Comparison of ENCODE assay signal across 8 mouse cellular contexts in the genomic region with DNA sequence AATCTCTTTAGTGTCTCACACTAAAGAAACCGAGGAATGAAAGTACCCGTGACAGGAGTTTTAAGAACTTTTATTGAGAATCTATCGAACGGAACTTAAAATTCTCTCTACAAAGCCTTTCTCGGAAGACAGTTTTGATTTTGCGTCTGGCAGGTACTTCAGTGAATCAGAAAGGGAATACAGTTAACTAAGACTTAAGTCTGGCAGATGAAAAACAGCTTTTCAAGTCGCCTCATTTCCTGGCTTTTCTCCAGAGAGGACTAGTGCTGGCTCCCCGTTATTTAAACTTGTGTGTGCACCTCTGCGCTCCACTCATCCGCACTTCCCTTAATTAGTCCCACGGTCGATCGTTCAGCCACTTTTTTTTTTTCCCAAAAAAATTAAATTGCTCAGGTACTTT. TPM values are rescaled to one million over a fixed set of nuclear protein-coding genes. Genes with fewer than 3 reads are reported as not detected.
DNase-seq lines count a peak whose midpoint lies in the region; ATAC-seq and TF ChIP-seq lines count a peak whose summit lies in the region.

No protein-coding gene starts in this region.

- WGBS in heart, embryonic 14.5 days = 1% methylated on average over 13 of the region's 13 CpGs
- WGBS in forebrain, embryonic 11.5 days = under 1% methylated on average over 13 of the region's 13 CpGs
- under 1% methylated on average over 13 of the region's 13 CpGs for WGBS in limb, embryonic 11.5 days
- 2% methylated on average over 13 of the region's 13 CpGs for WGBS in olfactory bulb, adult 2 months

- peaks cover 11 to 31% of the 10 kb centered on the region in 2 experiments for H3K4me1 ChIP-seq in heart, embryonic 14.5 days (ENCODE audit: control insufficient read depth in 2 of 2, insufficient read depth in 2 of 2, low read length in 2 of 2)
- peaks cover 4 to 25% of the 10 kb centered on the region in 2 experiments; a peak in 2 of 4 replicates for H3K4me1 ChIP-seq in ES-E14 (ENCODE audit: control insufficient read depth in 2 of 2, insufficient read depth in 2 of 2, low read length in 2 of 2, poor library complexity in 1 of 2)
- H3K4me1 ChIP-seq in forebrain, embryonic 11.5 days (replicated peaks; ENCODE audit: control insufficient read depth, insufficient read depth, low read length) = peaks cover 15% of the 10 kb centered on the region
- peaks cover 11% of the 10 kb centered on the region; the same call in 1 of the 2 replicates for H3K4me1 ChIP-seq in limb, embryonic 11.5 days (ENCODE audit: control insufficient read depth, insufficient read depth, low read length)
- peaks cover 16% of the 10 kb centered on the region for H3K4me1 ChIP-seq in olfactory bulb, adult 2 months (ENCODE audit: control insufficient read depth, insufficient read depth, low read length)

- no peaks in the 10 kb centered on the region for H3K27me3 ChIP-seq in heart, embryonic 14.5 days (ENCODE audit: control insufficient read depth, insufficient read depth, low read length)
- no peaks in the 10 kb centered on the region; the same call in 1 of the 2 replicates for H3K27me3 ChIP-seq in forebrain, embryonic 11.5 days (ENCODE audit: control insufficient read depth, insufficient read depth, low read length)
- no peaks in the 10 kb centered on the region; the same call in 1 of the 2 replicates for H3K27me3 ChIP-seq in limb, embryonic 11.5 days (ENCODE audit: control insufficient read depth, insufficient read depth, low read length)

- peak overlapping the region; percentile 90 for H3K4me2 ChIP-seq in heart, embryonic 14.5 days (ENCODE audit: low read length)
- H3K4me2 ChIP-seq in forebrain, embryonic 11.5 days (ENCODE audit: low read depth, low read length, severe bottlenecking) = peak overlapping the region; percentile 97
- H3K4me2 ChIP-seq in limb, embryonic 11.5 days (ENCODE audit: low read depth, severe bottlenecking) = peak overlapping the region; percentile 97

- no peak for TF ChIP-seq CTCF in olfactory bulb, adult 2 months (IDR thresholded peaks at IDR 0.05; ENCODE audit: insufficient read depth, low read depth, low read length)

- H3K27ac ChIP-seq in heart, embryonic 14.5 days (replicated peaks in 1 of 2; ENCODE audit: control insufficient read depth in 1 of 2, insufficient read depth in 1 of 2, low read depth in 2 of 2, low read length in 2 of 2) = peak overlapping the region; percentile 56 to 84
- peak overlapping the region; percentile 22; the same call in 1 of the 2 replicates for H3K27ac ChIP-seq in ES-E14 (ENCODE audit: insufficient read depth, low read depth, low read length, poor library complexity, severe bottlenecking)
- peak overlapping the region; percentile 81 for H3K27ac ChIP-seq in forebrain, embryonic 11.5 days (ENCODE audit: low read depth, low read length)
- 0 out of 2 replicates have a peak overlapping the region, but pooled peaks have one; percentile 10 for H3K27ac ChIP-seq in limb, embryonic 11.5 days (replicated peaks; ENCODE audit: low read depth, low read length)
- H3K27ac ChIP-seq in olfactory bulb, adult 2 months (ENCODE audit: insufficient read depth, low read depth, low read length) = peak overlapping the region; percentile 58

- H3K9ac ChIP-seq in heart, embryonic 14.5 days (ENCODE audit: low read length) = peak overlapping the region; percentile 88
- H3K9ac ChIP-seq in ES-E14 (ENCODE audit: insufficient read depth, low read depth, low read length, poor library complexity, severe bottlenecking) = no peak overlapping the region
- peak overlapping the region; percentile 95 for H3K9ac ChIP-seq in forebrain, embryonic 11.5 days (ENCODE audit: low read length)
- H3K9ac ChIP-seq in limb, embryonic 11.5 days (ENCODE audit: low read length) = peak overlapping the region; percentile 82

- no peaks in the 10 kb centered on the region for H3K9me3 ChIP-seq in heart, embryonic 14.5 days (ENCODE audit: control insufficient read depth, low read length)
- no peaks in the 10 kb centered on the region for H3K9me3 ChIP-seq in ES-E14 (ENCODE audit: control insufficient read depth, insufficient read depth, low read depth, low read length)
- H3K9me3 ChIP-seq in forebrain, embryonic 11.5 days (ENCODE audit: control insufficient read depth, low read length) = no peaks in the 10 kb centered on the region
- H3K9me3 ChIP-seq in limb, embryonic 11.5 days (ENCODE audit: control insufficient read depth, low read length) = no peaks in the 10 kb centered on the region

- no peak for ATAC-seq in heart, embryonic 14.5 days (ENCODE audit: insufficient number of reproducible peaks, insufficient read depth, low FRiP score, low read depth)
- 0 out of 2 replicates have a peak, but pooled peaks have one; percentile 1 for ATAC-seq in forebrain, embryonic 11.5 days (replicated peaks; ENCODE audit: low FRiP score)
- ATAC-seq in limb, embryonic 11.5 days (ENCODE audit: insufficient number of reproducible peaks, low FRiP score, low TSS enrichment, low read depth) = no peak

- intact Hi-C loops in heart, postnatal 36 days (cut with DNase I) = no loop called here
- intact Hi-C loops in gastrocnemius, postnatal 36 days (cut with DNase I) = loop anchor here (5.0 kb wide), 1 partner anchor 33 kb away; no protein-coding TSS in a partner anchor

- in situ Hi-C loops in ES-E14 (cut with MboI; ENCODE audit: low sequenced_read_pairs in 2 of 2, unreplicated experiment in 2 of 2) = no loop called here

- TF ChIP-seq POLR2A in olfactory bulb, adult 2 months (IDR thresholded peaks at IDR 0.05; ENCODE audit: insufficient read depth, low read depth, low read length) = no peak

- DNase-seq in heart, postnatal 36 days = no peak
- no peak for DNase-seq in ES-E14 (ENCODE audit: low read depth, low spot score)
- DNase-seq in forebrain, embryonic 11.5 days (ENCODE audit: low spot score) = peak; percentile 55
- peak; percentile 49 for DNase-seq in limb, embryonic 11.5 days (ENCODE audit: low spot score)
- DNase-seq in urinary bladder, postnatal 10 days (ENCODE audit: low spot score) = no peak
- no peak for DNase-seq in gastrocnemius, postnatal 36 days

- H3K36me3 ChIP-seq in heart, embryonic 14.5 days (ENCODE audit: control insufficient read depth, insufficient read depth, low read length) = no peaks in the 10 kb centered on the region
- H3K36me3 ChIP-seq in ES-E14 (ENCODE audit: control insufficient read depth, insufficient read depth, low read length, poor library complexity, severe bottlenecking) = no peaks in the 10 kb centered on the region
- no peaks in the 10 kb centered on the region for H3K36me3 ChIP-seq in forebrain, embryonic 11.5 days (ENCODE audit: control insufficient read depth, insufficient read depth, low read length)
- no peaks in the 10 kb centered on the region for H3K36me3 ChIP-seq in limb, embryonic 11.5 days (ENCODE audit: control insufficient read depth, insufficient read depth, low read length)

- peak overlapping the region; percentile 84 to 99 for H3K4me3 ChIP-seq in heart, embryonic 14.5 days (ENCODE audit: control insufficient read depth in 1 of 2, insufficient read depth in 1 of 2, low read depth in 1 of 2, low read length in 2 of 2)
- peak overlapping the region; percentile 79 to 80 for H3K4me3 ChIP-seq in ES-E14 (ENCODE audit: insufficient read depth in 1 of 2, low read depth in 1 of 2, low read length in 2 of 2, poor library complexity in 1 of 2, severe bottlenecking in 1 of 2)
- peak overlapping the region; percentile 86 for H3K4me3 ChIP-seq in forebrain, embryonic 11.5 days (ENCODE audit: low read depth, low read length)
- H3K4me3 ChIP-seq in limb, embryonic 11.5 days (ENCODE audit: low read depth, low read length) = peak overlapping the region; percentile 82
- peak overlapping the region; percentile 41 for H3K4me3 ChIP-seq in olfactory bulb, adult 2 months (ENCODE audit: insufficient read depth, low read depth, low read length)

TF ChIP-seq in ES-E14, 5 proteins besides CTCF, POLR2A, EP300 and RAD21:
- TF ChIP-seq ZNF384 (IDR thresholded peaks at IDR 0.05; ENCODE audit: low read depth, low read length) (no peak), ZC3H11A (IDR thresholded peaks at IDR 0.05; ENCODE audit: borderline replicate concordance, low read depth, low read length) (no peak), CHD2 (IDR thresholded peaks at IDR 0.05; ENCODE audit: low read depth, low read length) (no peak), HCFC1 (IDR thresholded peaks at IDR 0.05; ENCODE audit: borderline replicate concordance, insufficient read depth, low read length) (no peak), MAFK (IDR thresholded peaks at IDR 0.05; ENCODE audit: insufficient read depth, low read depth, low read length) (no peak)

RNA-seq across cellular contexts. Expression of a gene that starts 1.4 kb away (rescaled TPM):
- polyA plus RNA-seq in heart, embryonic 14.5 days (2014; fragmentation: Nextera tagmentation; extraction: Ambion mirVana) = 53.2 and 54.8 TPM in 2 replicates
- total RNA-seq in heart, postnatal 36 days (2021) = 10 to 100 TPM; 89.1 to 92.1 TPM
- total RNA-seq in ES-E14 (2012; rRNA removed) = 14.4 and 15.0 TPM in 2 replicates
- polyA plus RNA-seq in forebrain, embryonic 11.5 days (2014; fragmentation: Nextera tagmentation; extraction: Ambion mirVana) = 28.2 and 30.2 TPM in 2 replicates
- polyA plus RNA-seq in limb, embryonic 11.5 days (2014; fragmentation: Nextera tagmentation; extraction: Ambion mirVana) = 25.8 and 26.1 TPM in 2 replicates
- 152 TPM in 1 of 2 replicates, not detected in the other for polyA plus RNA-seq in olfactory bulb, adult 2 months (2012; ENCODE audit: insufficient read depth, insufficient read length, low replicate concordance, missing spikeins)
- total RNA-seq in gastrocnemius, postnatal 36 days (2021) = 100 to 1,000 TPM; 147 to 166 TPM

RNA-seq across cellular contexts. Expression of a gene that starts 33.6 kb away (rescaled TPM):
- polyA plus RNA-seq in heart, embryonic 14.5 days (2014; fragmentation: Nextera tagmentation; extraction: Ambion mirVana) = 4.5 and 4.6 TPM in 2 replicates
- 1 to 10 TPM; 3.6 to 7.4 TPM for total RNA-seq in heart, postnatal 36 days (2021)
- 7.8 TPM in 2 replicates for total RNA-seq in ES-E14 (2012; rRNA removed)
- polyA plus RNA-seq in forebrain, embryonic 11.5 days (2014; fragmentation: Nextera tagmentation; extraction: Ambion mirVana) = 16.2 and 16.8 TPM in 2 replicates
- 9.4 and 10.4 TPM in 2 replicates for polyA plus RNA-seq in limb, embryonic 11.5 days (2014; fragmentation: Nextera tagmentation; extraction: Ambion mirVana)
- polyA plus RNA-seq in olfactory bulb, adult 2 months (2012; ENCODE audit: insufficient read depth, insufficient read length, low replicate concordance, missing spikeins) = 105 TPM in 1 of 2 replicates, not detected in the other
- total RNA-seq in gastrocnemius, postnatal 36 days (2021) = 1 to 10 TPM; 3.3 to 4.1 TPM

RNA-seq across cellular contexts. Expression of a gene that starts 47.0 kb away (rescaled TPM):
- polyA plus RNA-seq in heart, embryonic 14.5 days (2014; fragmentation: Nextera tagmentation; extraction: Ambion mirVana) = 30.2 and 32.2 TPM in 2 replicates
- total RNA-seq in heart, postnatal 36 days (2021) = 10 to 100 TPM; 41.6 to 42.5 TPM
- total RNA-seq in ES-E14 (2012; rRNA removed) = 8.5 and 15.3 TPM in 2 replicates
- 54.6 and 57.7 TPM in 2 replicates for polyA plus RNA-seq in forebrain, embryonic 11.5 days (2014; fragmentation: Nextera tagmentation; extraction: Ambion mirVana)
- polyA plus RNA-seq in limb, embryonic 11.5 days (2014; fragmentation: Nextera tagmentation; extraction: Ambion mirVana) = 40.9 and 42.2 TPM in 2 replicates
- polyA plus RNA-seq in olfactory bulb, adult 2 months (2012; ENCODE audit: insufficient read depth, insufficient read length, low replicate concordance, missing spikeins) = not detected in 2 replicates
- 10 to 100 TPM; 45.6 to 47.8 TPM for total RNA-seq in gastrocnemius, postnatal 36 days (2021)

Comparison
In these comparisons a context has a peak if more than half of its experiments do, and no peak if none do; other contexts are left out.
1. H3K27ac ChIP-seq: peak in every context shown above with its lines; median percentile 81 in forebrain, embryonic 11.5 days; 70 in heart, embryonic 14.5 days; 58 in olfactory bulb, adult 2 months; 22 in ES-E14; 10 in limb, embryonic 11.5 days.
2. H3K4me3 ChIP-seq: peak in every context shown above with its lines; median percentile 92 in heart, embryonic 14.5 days; 86 in forebrain, embryonic 11.5 days; 82 in limb, embryonic 11.5 days; 80 in ES-E14; 41 in olfactory bulb, adult 2 months.
3. DNase-seq: peak in forebrain, embryonic 11.5 days (single experiment) and limb, embryonic 11.5 days (single experiment); none in heart, postnatal 36 days (0 of 2), ES-E14 (single experiment), urinary bladder, postnatal 10 days (single experiment) and gastrocnemius, postnatal 36 days (0 of 2).
4. Peak in every context shown above with its lines, with median percentiles within 50 percentile points of each other: H3K4me2 ChIP-seq.